26 mouse cellular contexts compared by ENCODE assay signal in the genomic region with DNA sequence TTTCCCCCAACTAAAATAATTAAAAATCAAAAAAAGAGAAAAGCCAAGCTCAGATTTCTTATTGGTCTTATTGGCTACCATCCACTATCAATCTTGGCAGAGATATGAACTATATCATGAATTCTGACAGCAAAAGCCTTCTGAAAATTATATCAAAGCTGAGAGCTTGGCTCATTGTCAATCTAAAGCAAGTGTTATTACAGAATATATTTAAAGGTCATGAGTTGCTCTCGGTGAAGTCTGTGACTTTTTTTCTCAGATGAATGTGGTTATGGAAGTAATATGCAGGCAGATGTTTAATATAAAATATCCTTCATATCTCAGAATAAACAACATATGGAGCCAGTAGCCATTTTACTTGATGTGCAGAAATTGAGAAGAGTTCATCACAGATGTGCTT.
"Had no signal": no experiment of that assay in that cellular context is flagged by ENCODE, and none has a peak within 500 bp of the region (broad histone marks: within the 10 kb centered on the region; RNA-seq: fewer than 3 reads in every experiment).

No protein-coding gene starts in this region.

- H3K9me3 ChIP-seq: heart, embryonic 10.5 days; heart, embryonic 12.5 days; hindbrain, embryonic 13.5 days; hindbrain, embryonic 15.5 days; kidney, embryonic 15.5 days; limb, embryonic 12.5 days; limb, embryonic 15.5 days; liver, embryonic 12.5 days had no signal

- H3K9ac ChIP-seq: heart, embryonic 12.5 days; hindbrain, embryonic 13.5 days; hindbrain, embryonic 15.5 days; kidney, embryonic 15.5 days; limb, embryonic 12.5 days; limb, embryonic 15.5 days; liver, embryonic 12.5 days; liver, embryonic 14.5 days had no signal

- DNase-seq: gastrocnemius, adult 2 months; gastrocnemius, postnatal 10 days; gastrocnemius, postnatal 25 days; heart, adult 18-20 months; heart, postnatal 10 days; heart, postnatal 36 days; kidney, adult 11 months; kidney, adult 2 months; kidney, adult 9 months; kidney, postnatal 14 days; kidney, postnatal 36 days; layer of hippocampus, adult 9-11 months; layer of hippocampus, postnatal 36 days; left cerebral cortex, postnatal 4 days had no signal

- H3K27ac ChIP-seq: gastrocnemius, adult 2 months; heart, embryonic 10.5 days; hindbrain, embryonic 13.5 days; hindbrain, embryonic 15.5 days; hindbrain, postnatal 0 days; kidney, embryonic 15.5 days; kidney, postnatal 0 days; limb, embryonic 12.5 days; limb, embryonic 15.5 days; liver, embryonic 12.5 days; liver, embryonic 14.5 days had no signal

- H3K4me3 ChIP-seq: gastrocnemius, adult 2 months; heart, embryonic 10.5 days; heart, embryonic 12.5 days; hindbrain, embryonic 13.5 days; hindbrain, embryonic 15.5 days; kidney, embryonic 15.5 days; limb, embryonic 12.5 days; limb, embryonic 15.5 days; liver, embryonic 12.5 days had no signal

- H3K27me3 ChIP-seq: heart, embryonic 12.5 days; hindbrain, embryonic 13.5 days; hindbrain, embryonic 15.5 days; kidney, embryonic 15.5 days; limb, embryonic 12.5 days; limb, embryonic 15.5 days; liver, embryonic 12.5 days had no signal

- ATAC-seq: hindbrain, postnatal 0 days; intestine, embryonic 16.5 days; liver, embryonic 12.5 days had no signal

- H3K4me1 ChIP-seq: heart, embryonic 10.5 days; heart, embryonic 12.5 days; hindbrain, embryonic 13.5 days; hindbrain, embryonic 15.5 days; kidney, embryonic 15.5 days; limb, embryonic 12.5 days; limb, embryonic 15.5 days; liver, embryonic 12.5 days had no signal

- H3K4me2 ChIP-seq: heart, embryonic 12.5 days; hindbrain, embryonic 13.5 days; hindbrain, embryonic 15.5 days; kidney, embryonic 15.5 days; limb, embryonic 12.5 days; limb, embryonic 15.5 days; liver, embryonic 12.5 days had no signal

- H3K36me3 ChIP-seq: heart, embryonic 10.5 days; heart, embryonic 12.5 days; hindbrain, embryonic 13.5 days; hindbrain, embryonic 15.5 days; kidney, embryonic 15.5 days; limb, embryonic 12.5 days; limb, embryonic 15.5 days; liver, embryonic 12.5 days had no signal
